Mouse (Mus musculus) E14TG2a.4 (cell line): ENCODE measurements at regions not wholly inside any gene's neighbourhood (a gene's known extent, or its start where the extent isn't known, plus 50 kb on each side); places are given as distances from the start of the nearest gene placed in this dataset.

ENCODE experiments used
- CTCF ChIP-seq: conservative IDR thresholded peaks from 2 replicates; pipeline ENCODE4 v1.5.1; 2014; ENCODE audit warnings: low read length
- NANOG ChIP-seq: IDR thresholded peaks from 2 replicates; pipeline ENCODE4 v1.6.1; 2014; ENCODE audit warnings: borderline replicate concordance, low read length, mixed read lengths
- POU5F1 ChIP-seq: IDR thresholded peaks from 2 replicates; pipeline ENCODE4 v1.6.1; 2014; ENCODE audit warnings: low read length, borderline replicate concordance

GRCm38 (mm10) chr17:50453524-50453923, 55.7 kb upstream of the Plcl2 start:
- no peak for TF ChIP-seq CTCF
- no peak for TF ChIP-seq POU5F1
- no peak for TF ChIP-seq NANOG
